Mouse (Mus musculus) liver, postnatal 0 days (tissue): ENCODE measurements around the gene Gmds.

Source experiments
- CTCF ChIP-seq: sonication (generic); IDR thresholded peaks from 2 replicates; pipeline ENCODE4 v1.5.1; 2016; ENCODE audit warnings: antibody characterized with exemption, low read depth
- EP300 ChIP-seq: IDR thresholded peaks from 2 replicates; pipeline ENCODE4 v1.6.1; 2016; ENCODE audit warnings: antibody characterized with exemption, low read depth, mild to moderate bottlenecking

DNA sequence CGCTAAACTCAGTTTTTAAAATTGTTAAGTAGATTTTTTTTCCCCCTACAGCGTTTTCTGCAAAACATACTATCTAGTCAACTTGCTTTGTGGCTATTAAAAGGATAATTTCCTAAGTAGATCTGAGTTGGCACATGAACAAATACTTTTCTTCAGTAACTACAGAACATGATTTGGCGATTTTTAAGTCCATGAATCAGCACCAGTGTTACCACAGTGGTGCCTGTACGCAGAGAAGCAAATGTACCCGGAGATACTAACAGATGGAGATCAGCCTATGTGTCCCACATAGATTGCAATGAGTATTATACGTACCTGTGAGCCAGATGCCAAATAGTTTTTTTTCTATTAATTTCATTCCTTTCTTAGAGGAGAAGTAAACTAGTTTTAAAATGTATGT is 528.8 kb downstream of the Gmds start:
- no peak for TF ChIP-seq CTCF
- TF ChIP-seq EP300: no peak
